In the genomic region with DNA sequence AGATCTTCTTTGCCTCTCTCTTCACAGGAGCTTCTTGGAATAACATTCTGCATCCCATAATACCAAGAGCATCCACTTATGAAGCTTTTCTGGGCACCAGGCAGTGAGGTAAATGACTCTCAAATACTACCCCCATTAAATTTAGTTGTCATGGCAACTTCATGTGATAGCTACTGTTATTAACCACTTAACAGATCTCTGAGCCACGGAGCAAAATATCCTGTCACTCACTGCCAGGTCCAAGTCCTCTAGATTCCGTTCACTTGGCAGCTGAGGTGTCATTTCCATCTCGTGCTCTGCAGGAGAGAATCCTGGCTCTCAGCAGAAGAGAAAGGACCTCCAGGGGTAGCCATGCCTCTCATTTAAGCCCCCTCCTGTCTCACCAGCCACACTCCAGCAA, we compare ENCODE assay signal across 41 mouse cellular contexts. TPM values are rescaled to one million over a fixed set of nuclear protein-coding genes. Genes with fewer than 3 reads are reported as not detected.
DNase-seq lines count a peak whose midpoint lies in the region; ATAC-seq and TF ChIP-seq lines count a peak whose summit lies in the region.
"Had no signal": no experiment of that assay in that cellular context is flagged by ENCODE, and none has a peak within 500 bp of the region (broad histone marks: within the 10 kb centered on the region; RNA-seq: fewer than 3 reads in every experiment).

No protein-coding gene starts in this region.

- H3K9ac ChIP-seq in hindbrain, embryonic 15.5 days = no peak overlapping the region
- H3K9ac ChIP-seq in hindbrain, embryonic 11.5 days (ENCODE audit: low read depth, low read length) = no peak overlapping the region
- no peak overlapping the region for H3K9ac ChIP-seq in neural tube, embryonic 13.5 days
- H3K9ac ChIP-seq in forebrain, postnatal 0 days = no peak overlapping the region
- no peak overlapping the region for H3K9ac ChIP-seq in intestine, embryonic 16.5 days (ENCODE audit: low read depth, low read length)
- H3K9ac ChIP-seq: heart, embryonic 12.5 days; limb, embryonic 13.5 days; lung, embryonic 15.5 days; midbrain, embryonic 12.5 days had no signal

- no peak overlapping the region for H3K4me3 ChIP-seq in hindbrain, embryonic 15.5 days
- H3K4me3 ChIP-seq in hindbrain, embryonic 11.5 days (ENCODE audit: low read depth, low read length) = no peak overlapping the region
- no peak overlapping the region for H3K4me3 ChIP-seq in neural tube, embryonic 13.5 days
- H3K4me3 ChIP-seq in forebrain, postnatal 0 days (ENCODE audit: low read depth, low read length) = no peak overlapping the region
- H3K4me3 ChIP-seq in intestine, embryonic 16.5 days (ENCODE audit: low read length) = no peak overlapping the region
- H3K4me3 ChIP-seq: heart, adult 2 months; heart, embryonic 12.5 days; limb, embryonic 13.5 days; lung, embryonic 15.5 days; midbrain, embryonic 12.5 days; myocyte had no signal

- no peaks in the 10 kb centered on the region for H3K27me3 ChIP-seq in hindbrain, embryonic 15.5 days
- no peaks in the 10 kb centered on the region for H3K27me3 ChIP-seq in hindbrain, embryonic 11.5 days (ENCODE audit: control insufficient read depth, insufficient read depth, low read length)
- no peaks in the 10 kb centered on the region; the same call in 1 of the 2 replicates for H3K27me3 ChIP-seq in neural tube, embryonic 13.5 days
- H3K27me3 ChIP-seq in forebrain, postnatal 0 days (ENCODE audit: insufficient read depth, low read length) = no peaks in the 10 kb centered on the region
- H3K27me3 ChIP-seq in intestine, embryonic 16.5 days (replicated peaks; ENCODE audit: control insufficient read depth, insufficient read depth, low read length) = no peaks in the 10 kb centered on the region
- H3K27me3 ChIP-seq: midbrain, embryonic 12.5 days had no signal

- no peak for DNase-seq in hindbrain, embryonic 11.5 days (ENCODE audit: low spot score)
- DNase-seq in neural tube, embryonic 10.5 days (ENCODE audit: extremely low spot score, low spot score) = no peak
- DNase-seq in forebrain, postnatal 0 days = peak; percentile 46
- no peak for DNase-seq in retina, postnatal 1 day
- DNase-seq: adrenal gland, adult 2 months; adrenal gland, postnatal 36 days; cerebellum, adult 11 months; cerebellum, adult 9-10 months; cerebellum, postnatal 36 days; heart, adult 2 months; heart, postnatal 4 days; kidney, adult 8-10 months; kidney, postnatal 4 days; right cerebral cortex, adult 18-20 months; spleen, adult 18-20 months; thymus, adult 18-20 months; thymus, postnatal 36 days had no signal

- ATAC-seq in hindbrain, embryonic 15.5 days (ENCODE audit: low FRiP score, low read depth) = 0 out of 2 replicates have a peak, but pooled peaks have one; percentile 11
- no peak for ATAC-seq in hindbrain, embryonic 11.5 days (ENCODE audit: low FRiP score)
- no peak for ATAC-seq in neural tube, embryonic 13.5 days (ENCODE audit: low read depth)
- ATAC-seq in forebrain, postnatal 0 days = peak; percentile 86; the same call in 1 of the 2 replicates
- no peak for ATAC-seq in intestine, embryonic 16.5 days
- ATAC-seq: CD4-positive, CD25-positive, alpha-beta regulatory T cell, adult 4 months had no signal

- 11% methylated on average over 3 of the region's 3 CpGs for WGBS in hindbrain, embryonic 15.5 days
- WGBS in hindbrain, embryonic 11.5 days = 40% methylated on average over 3 of the region's 3 CpGs
- WGBS in neural tube, embryonic 13.5 days = 16% methylated on average over 3 of the region's 3 CpGs
- WGBS in forebrain, postnatal 0 days = 6% methylated on average over 3 of the region's 3 CpGs
- 19% methylated on average over 3 of the region's 3 CpGs for WGBS in intestine, embryonic 16.5 days

- H3K27ac ChIP-seq in hindbrain, embryonic 15.5 days (replicated peaks) = no peak overlapping the region
- H3K27ac ChIP-seq in hindbrain, embryonic 11.5 days (ENCODE audit: low read depth, low read length) = no peak overlapping the region
- H3K27ac ChIP-seq in neural tube, embryonic 13.5 days (replicated peaks) = 0 out of 2 replicates have a peak overlapping the region, but pooled peaks have one; percentile 9
- peak overlapping the region; percentile 45 for H3K27ac ChIP-seq in forebrain, postnatal 0 days (ENCODE audit: low read depth, low read length)
- H3K27ac ChIP-seq in intestine, embryonic 16.5 days (ENCODE audit: low read length) = no peak overlapping the region
- H3K27ac ChIP-seq: heart, adult 2 months; kidney, postnatal 0 days; limb, embryonic 13.5 days; lung, embryonic 15.5 days; midbrain, embryonic 12.5 days; stomach, postnatal 0 days had no signal

- peaks cover 16% of the 10 kb centered on the region for H3K4me1 ChIP-seq in hindbrain, embryonic 15.5 days (replicated peaks)
- no peaks in the 10 kb centered on the region for H3K4me1 ChIP-seq in hindbrain, embryonic 11.5 days (replicated peaks; ENCODE audit: control insufficient read depth, insufficient read depth, low read length)
- peaks cover 16% of the 10 kb centered on the region for H3K4me1 ChIP-seq in neural tube, embryonic 13.5 days (replicated peaks)
- H3K4me1 ChIP-seq in forebrain, postnatal 0 days (ENCODE audit: insufficient read depth) = peaks cover 5% of the 10 kb centered on the region; the same call in 1 of the 2 replicates
- H3K4me1 ChIP-seq in intestine, embryonic 16.5 days (ENCODE audit: control insufficient read depth, insufficient read depth, low read length) = no peaks in the 10 kb centered on the region
- H3K4me1 ChIP-seq: heart, embryonic 12.5 days; lung, embryonic 15.5 days had no signal

- no peak for TF ChIP-seq CTCF in forebrain, postnatal 0 days (IDR thresholded peaks at IDR 0.05; ENCODE audit: low read depth)

- H3K36me3 ChIP-seq in hindbrain, embryonic 15.5 days = no peaks in the 10 kb centered on the region
- H3K36me3 ChIP-seq in hindbrain, embryonic 11.5 days (ENCODE audit: control insufficient read depth, insufficient read depth, low read length) = no peaks in the 10 kb centered on the region
- H3K36me3 ChIP-seq in neural tube, embryonic 13.5 days = no peaks in the 10 kb centered on the region
- no peaks in the 10 kb centered on the region for H3K36me3 ChIP-seq in forebrain, postnatal 0 days (ENCODE audit: insufficient read depth)
- no peaks in the 10 kb centered on the region for H3K36me3 ChIP-seq in intestine, embryonic 16.5 days (ENCODE audit: control insufficient read depth, insufficient read depth, low read length)
- H3K36me3 ChIP-seq: heart, embryonic 12.5 days; limb, embryonic 13.5 days; lung, embryonic 15.5 days; midbrain, embryonic 12.5 days had no signal

- H3K9me3 ChIP-seq in hindbrain, embryonic 15.5 days = no peaks in the 10 kb centered on the region
- no peaks in the 10 kb centered on the region for H3K9me3 ChIP-seq in hindbrain, embryonic 11.5 days (ENCODE audit: control insufficient read depth, low read length)
- no peaks in the 10 kb centered on the region for H3K9me3 ChIP-seq in neural tube, embryonic 13.5 days
- no peaks in the 10 kb centered on the region for H3K9me3 ChIP-seq in forebrain, postnatal 0 days (ENCODE audit: low read length)
- H3K9me3 ChIP-seq in intestine, embryonic 16.5 days (ENCODE audit: control insufficient read depth, low read length) = no peaks in the 10 kb centered on the region
- H3K9me3 ChIP-seq: heart, embryonic 12.5 days; limb, embryonic 13.5 days; lung, embryonic 15.5 days; midbrain, embryonic 12.5 days had no signal

- no peak overlapping the region for H3K4me2 ChIP-seq in hindbrain, embryonic 15.5 days
- no peak overlapping the region for H3K4me2 ChIP-seq in hindbrain, embryonic 11.5 days (replicated peaks; ENCODE audit: low read depth, low read length)
- no peak overlapping the region for H3K4me2 ChIP-seq in neural tube, embryonic 13.5 days
- H3K4me2 ChIP-seq in forebrain, postnatal 0 days (ENCODE audit: low read depth) = no peak overlapping the region
- H3K4me2 ChIP-seq in intestine, embryonic 16.5 days (ENCODE audit: low read depth, low read length) = no peak overlapping the region
- H3K4me2 ChIP-seq: heart, embryonic 12.5 days; limb, embryonic 13.5 days; liver, embryonic 11.5 days; lung, embryonic 15.5 days; midbrain, embryonic 12.5 days had no signal

RNA-seq across cellular contexts. Expression of a gene that starts 4.6 kb away (rescaled TPM):
- 0.16 and 0.27 TPM in 2 replicates for polyA plus RNA-seq in hindbrain, embryonic 15.5 days (2015; fragmentation: Nextera tagmentation; extraction: Ambion mirVana)
- 0.10 TPM in 1 of 2 replicates, not detected in the other for polyA plus RNA-seq in hindbrain, embryonic 11.5 days (2014; fragmentation: Nextera tagmentation; extraction: Ambion mirVana)
- polyA plus RNA-seq in neural tube, embryonic 13.5 days (2015; fragmentation: Nextera tagmentation; extraction: Ambion mirVana) = not detected in 2 replicates
- not detected in 2 replicates for total RNA-seq in forebrain, postnatal 0 days (2014; rRNA removed)
- polyA plus RNA-seq in forebrain, postnatal 0 days (2015; fragmentation: Nextera tagmentation; extraction: Ambion mirVana) = not detected in 2 replicates
- not detected in 2 replicates for polyA plus RNA-seq in intestine, embryonic 16.5 days (2015; fragmentation: Nextera tagmentation; extraction: Ambion mirVana)
- total RNA-seq: adrenal gland, adult 2 months; adrenal gland, postnatal 36 days; gastrocnemius, adult 8-10 months; gastrocnemius, postnatal 4 days; heart, adult 2 months; heart, postnatal 4 days; layer of hippocampus, adult 8-10 months; layer of hippocampus, postnatal 25 days; left cerebral cortex, adult 8-10 months; left cerebral cortex, postnatal 36 days; megakaryocyte progenitor cell, adult 5-6 weeks; neutrophil, adult 5-6 weeks had no signal
- polyA plus RNA-seq: adrenal gland, adult 2 months; CD4-positive, CD25-positive, alpha-beta regulatory T cell, adult 4 months; embryonic facial prominence, embryonic 11.5 days; heart, adult 2 months; heart, embryonic 12.5 days; heart, postnatal 0 days; intestine, embryonic 14.5 days; kidney, postnatal 0 days; liver, embryonic 11.5 days; liver, embryonic 16.5 days; lung, embryonic 15.5 days; midbrain, embryonic 12.5 days; myocyte; stomach, postnatal 0 days had no signal

RNA-seq across cellular contexts. Expression of a gene that starts 11.3 kb away (rescaled TPM):
- polyA plus RNA-seq in hindbrain, embryonic 15.5 days (2015; fragmentation: Nextera tagmentation; extraction: Ambion mirVana) = 1.3 and 3.3 TPM in 2 replicates
- 0.08 and 0.24 TPM in 2 replicates for polyA plus RNA-seq in hindbrain, embryonic 11.5 days (2014; fragmentation: Nextera tagmentation; extraction: Ambion mirVana)
- polyA plus RNA-seq in neural tube, embryonic 13.5 days (2015; fragmentation: Nextera tagmentation; extraction: Ambion mirVana) = 0.43 and 0.44 TPM in 2 replicates
- 0.24 and 0.38 TPM in 2 replicates for total RNA-seq in forebrain, postnatal 0 days (2014; rRNA removed)
- 0.54 and 0.69 TPM in 2 replicates for polyA plus RNA-seq in forebrain, postnatal 0 days (2015; fragmentation: Nextera tagmentation; extraction: Ambion mirVana)
- not detected in 2 replicates for polyA plus RNA-seq in intestine, embryonic 16.5 days (2015; fragmentation: Nextera tagmentation; extraction: Ambion mirVana)
- total RNA-seq: adrenal gland, adult 2 months; adrenal gland, postnatal 36 days; gastrocnemius, adult 8-10 months; heart, adult 2 months; heart, postnatal 4 days; megakaryocyte progenitor cell, adult 5-6 weeks; neutrophil, adult 5-6 weeks had no signal
- polyA plus RNA-seq: adrenal gland, adult 2 months; CD4-positive, CD25-positive, alpha-beta regulatory T cell, adult 4 months; embryonic facial prominence, embryonic 11.5 days; heart, adult 2 months; heart, embryonic 12.5 days; heart, postnatal 0 days; intestine, embryonic 14.5 days; kidney, postnatal 0 days; limb, embryonic 13.5 days; liver, embryonic 11.5 days; liver, embryonic 16.5 days; lung, embryonic 15.5 days; myocyte; stomach, postnatal 0 days had no signal

RNA-seq across cellular contexts. Expression of a gene that starts 27.1 kb away (rescaled TPM):
- polyA plus RNA-seq in hindbrain, embryonic 15.5 days (2015; fragmentation: Nextera tagmentation; extraction: Ambion mirVana) = 0.05 TPM in 1 of 2 replicates, not detected in the other
- polyA plus RNA-seq in hindbrain, embryonic 11.5 days (2014; fragmentation: Nextera tagmentation; extraction: Ambion mirVana) = not detected in 2 replicates
- not detected in 2 replicates for polyA plus RNA-seq in neural tube, embryonic 13.5 days (2015; fragmentation: Nextera tagmentation; extraction: Ambion mirVana)
- 0.15 and 0.29 TPM in 2 replicates for total RNA-seq in forebrain, postnatal 0 days (2014; rRNA removed)
- 0.05 and 0.11 TPM in 2 replicates for polyA plus RNA-seq in forebrain, postnatal 0 days (2015; fragmentation: Nextera tagmentation; extraction: Ambion mirVana)
- polyA plus RNA-seq in intestine, embryonic 16.5 days (2015; fragmentation: Nextera tagmentation; extraction: Ambion mirVana) = not detected in 2 replicates
- total RNA-seq: adrenal gland, adult 2 months; adrenal gland, postnatal 36 days; gastrocnemius, adult 8-10 months; gastrocnemius, postnatal 4 days; heart, adult 2 months; heart, postnatal 4 days; megakaryocyte progenitor cell, adult 5-6 weeks; neutrophil, adult 5-6 weeks had no signal
- polyA plus RNA-seq: adrenal gland, adult 2 months; CD4-positive, CD25-positive, alpha-beta regulatory T cell, adult 4 months; embryonic facial prominence, embryonic 11.5 days; heart, adult 2 months; heart, embryonic 12.5 days; heart, postnatal 0 days; intestine, embryonic 14.5 days; kidney, postnatal 0 days; liver, embryonic 11.5 days; liver, embryonic 16.5 days; lung, embryonic 15.5 days; midbrain, embryonic 12.5 days; myocyte; stomach, postnatal 0 days had no signal

RNA-seq across cellular contexts. Expression of a gene that starts 48.0 kb away (rescaled TPM):
- polyA plus RNA-seq in hindbrain, embryonic 15.5 days (2015; fragmentation: Nextera tagmentation; extraction: Ambion mirVana) = 1.2 and 1.4 TPM in 2 replicates
- polyA plus RNA-seq in hindbrain, embryonic 11.5 days (2014; fragmentation: Nextera tagmentation; extraction: Ambion mirVana) = not detected in 2 replicates
- 0.34 TPM in 1 of 2 replicates, not detected in the other for polyA plus RNA-seq in neural tube, embryonic 13.5 days (2015; fragmentation: Nextera tagmentation; extraction: Ambion mirVana)
- 0.08 and 0.43 TPM in 2 replicates for total RNA-seq in forebrain, postnatal 0 days (2014; rRNA removed)
- polyA plus RNA-seq in forebrain, postnatal 0 days (2015; fragmentation: Nextera tagmentation; extraction: Ambion mirVana) = not detected in 2 replicates
- polyA plus RNA-seq in intestine, embryonic 16.5 days (2015; fragmentation: Nextera tagmentation; extraction: Ambion mirVana) = not detected in 2 replicates
- total RNA-seq: adrenal gland, adult 2 months; adrenal gland, postnatal 36 days; gastrocnemius, adult 8-10 months; heart, adult 2 months; heart, postnatal 4 days; layer of hippocampus, adult 8-10 months; layer of hippocampus, postnatal 25 days; left cerebral cortex, adult 8-10 months; left cerebral cortex, postnatal 36 days; megakaryocyte progenitor cell, adult 5-6 weeks; neutrophil, adult 5-6 weeks had no signal
- polyA plus RNA-seq: adrenal gland, adult 2 months; CD4-positive, CD25-positive, alpha-beta regulatory T cell, adult 4 months; embryonic facial prominence, embryonic 11.5 days; heart, adult 2 months; heart, embryonic 12.5 days; heart, postnatal 0 days; intestine, embryonic 14.5 days; kidney, postnatal 0 days; limb, embryonic 13.5 days; liver, embryonic 11.5 days; liver, embryonic 16.5 days; lung, embryonic 15.5 days; midbrain, embryonic 12.5 days; myocyte; stomach, postnatal 0 days had no signal

RNA-seq across cellular contexts. Expression of a gene that starts 59.7 kb away (rescaled TPM):
- polyA plus RNA-seq in hindbrain, embryonic 15.5 days (2015; fragmentation: Nextera tagmentation; extraction: Ambion mirVana) = 15.9 and 19.3 TPM in 2 replicates
- 1.5 and 1.8 TPM in 2 replicates for polyA plus RNA-seq in hindbrain, embryonic 11.5 days (2014; fragmentation: Nextera tagmentation; extraction: Ambion mirVana)
- 7.0 and 8.6 TPM in 2 replicates for polyA plus RNA-seq in neural tube, embryonic 13.5 days (2015; fragmentation: Nextera tagmentation; extraction: Ambion mirVana)
- 9.2 and 12.3 TPM in 2 replicates for total RNA-seq in forebrain, postnatal 0 days (2014; rRNA removed)
- polyA plus RNA-seq in forebrain, postnatal 0 days (2015; fragmentation: Nextera tagmentation; extraction: Ambion mirVana) = 18.1 and 20.9 TPM in 2 replicates
- 0.48 and 0.49 TPM in 2 replicates for polyA plus RNA-seq in intestine, embryonic 16.5 days (2015; fragmentation: Nextera tagmentation; extraction: Ambion mirVana)
- total RNA-seq: gastrocnemius, adult 8-10 months; heart, adult 2 months; heart, postnatal 4 days; megakaryocyte progenitor cell, adult 5-6 weeks; neutrophil, adult 5-6 weeks had no signal
- polyA plus RNA-seq: CD4-positive, CD25-positive, alpha-beta regulatory T cell, adult 4 months; liver, embryonic 16.5 days; myocyte had no signal

Comparison
In these comparisons a context has a peak if more than half of its experiments do, and no peak if none do; other contexts are left out.
1. ATAC-seq: peak in hindbrain, embryonic 15.5 days (single experiment) and forebrain, postnatal 0 days (single experiment); none in hindbrain, embryonic 11.5 days (single experiment), neural tube, embryonic 13.5 days (single experiment) and intestine, embryonic 16.5 days (single experiment).
2. H3K27ac ChIP-seq: peak in neural tube, embryonic 13.5 days (single experiment) and forebrain, postnatal 0 days (single experiment); none in hindbrain, embryonic 15.5 days (single experiment), hindbrain, embryonic 11.5 days (single experiment) and intestine, embryonic 16.5 days (single experiment).